Mouse (Mus musculus): Measurements from ENCODE around the gene Smurf1.

- TF ChIP-seq CTCF (IDR thresholded peaks at IDR 0.05; ENCODE audit: low read depth): no peak
- TF ChIP-seq EP300 (optimal IDR thresholded peaks at IDR 0.05): no peak
Measured at GRCm38 (mm10) chr5:144912519-144913310, 52.9 kb downstream of the Smurf1 start.
